Mouse (Mus musculus) lung, adult 2 months (tissue): ENCODE data around the gene Phlda1.

ENCODE experiments used
- CTCF ChIP-seq: fragments of 200-500 bp; IDR thresholded peaks from 2 replicates; pipeline ENCODE4 v1.5.1; 2011; ENCODE audit warnings: mild to moderate bottlenecking, low read length, control low read depth; ENCODE audit not compliant: insufficient read depth
- POLR2A ChIP-seq: fragments of 200-500 bp; IDR thresholded peaks from 2 replicates; pipeline ENCODE4 v1.6.1; 2011; ENCODE audit warnings: low read depth, mild to moderate bottlenecking, control low read depth, low read length, borderline replicate concordance; ENCODE audit errors: extremely low read depth

DNA sequence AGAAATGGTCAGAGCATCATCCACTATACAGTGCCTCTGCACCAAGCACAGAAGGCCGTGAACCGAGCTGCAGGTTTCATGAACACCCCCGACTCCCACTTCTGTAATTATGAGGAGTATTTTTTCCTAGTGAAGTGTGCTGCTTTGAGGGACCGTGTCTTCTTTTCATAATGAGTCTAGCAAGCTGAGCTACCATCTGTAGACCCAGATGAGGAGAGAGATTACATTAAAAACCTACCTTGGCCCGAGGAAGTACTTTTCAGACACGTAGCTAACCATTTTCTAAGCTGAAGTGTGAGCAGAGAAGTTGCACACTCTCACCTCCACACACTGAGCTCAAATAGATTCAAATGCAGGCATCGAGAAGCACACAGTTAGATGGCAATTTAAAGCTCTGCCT is 37.0 kb downstream of the Phlda1 start:
- TF ChIP-seq CTCF (no peak), POLR2A (no peak)
